In genomic region chr14:61497716-61498490, GRCm38 (mm10) we compare ENCODE assay signal across 8 mouse cellular contexts. TPM values are rescaled to one million over a fixed set of nuclear protein-coding genes. Genes with fewer than 3 reads are reported as not detected.
A peak's percentile ranks its signal among the peaks of the same experiment; 100 is the strongest.
DNase-seq lines count a peak whose midpoint lies in the region; ATAC-seq and TF ChIP-seq lines count a peak whose summit lies in the region.

No protein-coding gene starts in this region.

- H3K27me3 ChIP-seq in C2C12 (ENCODE audit: control insufficient read depth, insufficient read depth, insufficient read length): peaks cover 9% of the 10 kb centered on the region
- no peaks in the 10 kb centered on the region for H3K27me3 ChIP-seq in embryonic facial prominence, embryonic 13.5 days
- no peaks in the 10 kb centered on the region for H3K27me3 ChIP-seq in heart, adult 2 months (ENCODE audit: control insufficient read depth, insufficient read depth, low read length)
- H3K27me3 ChIP-seq in liver, embryonic 15.5 days: no peaks in the 10 kb centered on the region
- H3K27me3 ChIP-seq in neural tube, embryonic 15.5 days (replicated peaks): no peaks in the 10 kb centered on the region

- no peak for TF ChIP-seq POLR2A in heart, adult 2 months (IDR thresholded peaks at IDR 0.05; ENCODE audit: insufficient read depth, low read depth, low read length)

- no peaks in the 10 kb centered on the region for H3K4me1 ChIP-seq in embryonic facial prominence, embryonic 13.5 days
- H3K4me1 ChIP-seq in heart, adult 2 months (ENCODE audit: control insufficient read depth, insufficient read depth, low read length): no peaks in the 10 kb centered on the region
- 0 out of 2 replicates have a peak, but pooled peaks cover 4% of the 10 kb centered on the region for H3K4me1 ChIP-seq in liver, embryonic 15.5 days (replicated peaks)
- no peaks in the 10 kb centered on the region for H3K4me1 ChIP-seq in neural tube, embryonic 15.5 days

- DNase-seq in adrenal gland, postnatal 14 days: peak; percentile 91
- peak; percentile 75 to 88 for DNase-seq in heart, adult 2 months
- peak; percentile 73 for DNase-seq in kidney, postnatal 14 days
- peak; percentile 82 for DNase-seq in testis, postnatal 10 days (ENCODE audit: low spot score)

- WGBS in embryonic facial prominence, embryonic 13.5 days: 43% methylated on average over 20 of the region's 20 CpGs
- 41% methylated on average over 20 of the region's 20 CpGs for WGBS in heart, adult 2 months
- 36% methylated on average over 20 of the region's 20 CpGs for WGBS in liver, embryonic 15.5 days (ENCODE audit: insufficient replicate concordance)
- WGBS in neural tube, embryonic 15.5 days: 43% methylated on average over 20 of the region's 20 CpGs

- H3K4me2 ChIP-seq in embryonic facial prominence, embryonic 13.5 days: no peak overlapping the region
- no peak overlapping the region for H3K4me2 ChIP-seq in liver, embryonic 15.5 days
- H3K4me2 ChIP-seq in neural tube, embryonic 15.5 days: no peak overlapping the region

- no peaks in the 10 kb centered on the region for H3K36me3 ChIP-seq in C2C12 (ENCODE audit: control insufficient read depth, insufficient read depth)
- no peaks in the 10 kb centered on the region for H3K36me3 ChIP-seq in embryonic facial prominence, embryonic 13.5 days
- no peaks in the 10 kb centered on the region for H3K36me3 ChIP-seq in heart, adult 2 months (ENCODE audit: control insufficient read depth, insufficient read depth, low read length)
- no peaks in the 10 kb centered on the region for H3K36me3 ChIP-seq in liver, embryonic 15.5 days (replicated peaks)
- no peaks in the 10 kb centered on the region for H3K36me3 ChIP-seq in neural tube, embryonic 15.5 days

- peak; percentile 80 for TF ChIP-seq CTCF in C2C12 (IDR thresholded peaks at IDR 0.05; ENCODE audit: control insufficient read depth, insufficient read depth, insufficient read length)
- peak; percentile 82 for TF ChIP-seq CTCF in heart, adult 2 months (IDR thresholded peaks at IDR 0.05)

- H3ac ChIP-seq in C2C12 (ENCODE audit: control insufficient read depth, insufficient read length, low read depth): no peak overlapping the region

- H3K9ac ChIP-seq in embryonic facial prominence, embryonic 13.5 days: no peak overlapping the region
- no peak overlapping the region for H3K9ac ChIP-seq in heart, adult 2 months (ENCODE audit: low read depth, low read length)
- H3K9ac ChIP-seq in liver, embryonic 15.5 days: no peak overlapping the region
- no peak overlapping the region for H3K9ac ChIP-seq in neural tube, embryonic 15.5 days (replicated peaks)

- no peak overlapping the region for H3K4me3 ChIP-seq in C2C12 (ENCODE audit: insufficient read depth, poor library complexity, severe bottlenecking)
- no peak overlapping the region for H3K4me3 ChIP-seq in embryonic facial prominence, embryonic 13.5 days
- no peak overlapping the region for H3K4me3 ChIP-seq in heart, adult 2 months
- H3K4me3 ChIP-seq in liver, embryonic 15.5 days (replicated peaks): no peak overlapping the region
- H3K4me3 ChIP-seq in neural tube, embryonic 15.5 days (replicated peaks): no peak overlapping the region

- H3K79me2 ChIP-seq in C2C12 (ENCODE audit: control insufficient read depth, insufficient read depth): no peaks in the 10 kb centered on the region
- H3K79me2 ChIP-seq in heart, adult 2 months (replicated peaks; ENCODE audit: control insufficient read depth, insufficient read depth, low read length): no peaks in the 10 kb centered on the region

- peak; percentile 55; the same call in 1 of the 2 replicates for TF ChIP-seq EP300 in heart, adult 2 months (IDR thresholded peaks at IDR 0.05; ENCODE audit: insufficient read depth, low read depth, low read length)

- intact Hi-C loops in heart, adult 2 months (cut with DNase I): loop anchor here (1.0 to 5.0 kb wide), 3 partner anchors 57 to 167 kb away; no protein-coding TSS in a partner anchor

- no peaks in the 10 kb centered on the region for H3K9me3 ChIP-seq in embryonic facial prominence, embryonic 13.5 days
- no peaks in the 10 kb centered on the region for H3K9me3 ChIP-seq in liver, embryonic 15.5 days (replicated peaks)
- no peaks in the 10 kb centered on the region for H3K9me3 ChIP-seq in neural tube, embryonic 15.5 days (replicated peaks)

- peak; percentile 64 for ATAC-seq in embryonic facial prominence, embryonic 13.5 days (ENCODE audit: insufficient number of reproducible peaks, insufficient read depth, low FRiP score, low TSS enrichment, low read depth)
- peak; percentile 49; the same call in 1 of the 2 replicates for ATAC-seq in liver, embryonic 15.5 days (ENCODE audit: insufficient read depth)
- ATAC-seq in neural tube, embryonic 15.5 days (ENCODE audit: low FRiP score): peak; percentile 55; the same call in 1 of the 2 replicates

- H3K27ac ChIP-seq in embryonic facial prominence, embryonic 13.5 days: no peak overlapping the region
- H3K27ac ChIP-seq in heart, adult 2 months: no peak overlapping the region
- H3K27ac ChIP-seq in liver, embryonic 15.5 days (replicated peaks): no peak overlapping the region
- no peak overlapping the region for H3K27ac ChIP-seq in neural tube, embryonic 15.5 days (replicated peaks)

- no peaks in the 10 kb centered on the region for H3K79me3 ChIP-seq in C2C12 (ENCODE audit: low read depth)

TF ChIP-seq in C2C12, 6 proteins besides CTCF, POLR2A, EP300 and RAD21:
- TF ChIP-seq MAX (IDR thresholded peaks at IDR 0.05) (no peak), FOSL1 (IDR thresholded peaks at IDR 0.05; ENCODE audit: insufficient read depth, low read length, poor library complexity, severe bottlenecking) (no peak), MYOG (IDR thresholded peaks at IDR 0.05; ENCODE audit: control insufficient read depth, extremely low read depth, insufficient read length) (no peak), CEBPB (IDR thresholded peaks at IDR 0.05; ENCODE audit: low read depth) (peak; percentile 59), MYOD1 (IDR thresholded peaks at IDR 0.05; ENCODE audit: control insufficient read depth, insufficient read length, low read depth) (no peak), USF1 (IDR thresholded peaks at IDR 0.05; ENCODE audit: low read depth) (no peak)
TF ChIP-seq in C2C12: peak in this region for 1.

RNA-seq across cellular contexts. Expression of gene Kpna3, which starts 58.2 kb away (rescaled TPM):
- polyA plus RNA-seq in C2C12 (2012; fragmentation: generic; extraction: Trizol): 14.9 TPM
- 30.3 and 31.3 TPM in 2 replicates for total RNA-seq in adrenal gland, postnatal 14 days (2021)
- 52.7 and 55.0 TPM in 2 replicates for polyA plus RNA-seq in embryonic facial prominence, embryonic 13.5 days (2015; fragmentation: Nextera tagmentation; extraction: Ambion mirVana)
- total RNA-seq in heart, adult 2 months (2021): 10 to 100 TPM; 51.3 to 53.4 TPM
- 16.1 and 41.1 TPM in 2 replicates for polyA plus RNA-seq in heart, adult 2 months (2012; rRNA removed)
- 20.7 and 22.5 TPM in 2 replicates for polyA plus RNA-seq in liver, embryonic 15.5 days (2015; fragmentation: Nextera tagmentation; extraction: Ambion mirVana)
- polyA plus RNA-seq in neural tube, embryonic 15.5 days (2015; fragmentation: Nextera tagmentation; extraction: Ambion mirVana): 61.1 and 62.2 TPM in 2 replicates

RNA-seq across cellular contexts. Expression of gene Spryd7, which starts 58.8 kb away (rescaled TPM):
- 7.8 TPM for polyA plus RNA-seq in C2C12 (2012; fragmentation: generic; extraction: Trizol)
- total RNA-seq in adrenal gland, postnatal 14 days (2021): 17.8 and 17.9 TPM in 2 replicates
- polyA plus RNA-seq in embryonic facial prominence, embryonic 13.5 days (2015; fragmentation: Nextera tagmentation; extraction: Ambion mirVana): 16.1 and 18.0 TPM in 2 replicates
- 10 to 100 TPM; 50.0 to 56.8 TPM for total RNA-seq in heart, adult 2 months (2021)
- 16.3 and 24.2 TPM in 2 replicates for polyA plus RNA-seq in heart, adult 2 months (2012; rRNA removed)
- polyA plus RNA-seq in liver, embryonic 15.5 days (2015; fragmentation: Nextera tagmentation; extraction: Ambion mirVana): 6.8 and 8.3 TPM in 2 replicates
- polyA plus RNA-seq in neural tube, embryonic 15.5 days (2015; fragmentation: Nextera tagmentation; extraction: Ambion mirVana): 59.5 and 60.6 TPM in 2 replicates
